Mouse (Mus musculus): ENCODE results near the gene Gm10778. TPM values are rescaled to one million over a fixed set of nuclear protein-coding genes. Genes with fewer than 3 reads are reported as not detected.
"Not testable (repeated sequence)": the region's sequence is repeated elsewhere in the genome, so short reads cannot be mapped to it uniquely, and the experiment has no call there.

Gm10778 gene
- polyA plus RNA-seq, 1 experiment from 2014 or later, result 5.3 TPM

- Histone ChIP-seq H3K4me2 (replicated peaks) (no peak overlapping the region), H3K9ac (no peak overlapping the region), H3K4me3 (no peak overlapping the region), H3K27ac (no peak overlapping the region), H3K36me3 (peaks cover 66% of the 10 kb centered on the region), H3K9me3 (peaks cover 56% of the 10 kb centered on the region), H3K27me3 (no peaks in the 10 kb centered on the region), H3K4me1 (no peaks in the 10 kb centered on the region)
- 92% methylated on average over 2 of the region's 2 CpGs for WGBS
- no peak for ATAC-seq (ENCODE audit: low FRiP score, low read depth)
Observed at GRCm38 (mm10) chr10:81656174-81656573, 7.3 kb downstream of the Gm10778 start.

GRCm38 (mm10) chr10:81687114-81687513 lies 38.3 kb downstream of the Gm10778 start:
- no CpG with 5 or more reads among the region's 18 CpGs for WGBS
- ATAC-seq (ENCODE audit: low FRiP score, low read depth), result peak; percentile 64; the same call in 1 of the 2 replicates

GRCm38 (mm10) chr10:81704531-81705301 lies 55.9 kb downstream of the Gm10778 start, which contains the start of gene Zfp433:
TSS of gene Zfp433 (plus strand) at chr10:81704825.
- no CpG with 5 or more reads among the region's 46 CpGs for WGBS
- not testable (repeated sequence) for H3K4me1 ChIP-seq; H3K9me3 ChIP-seq; H3K27me3 ChIP-seq; H3K9ac ChIP-seq; H3K4me3 ChIP-seq; H3K27ac ChIP-seq; H3K36me3 ChIP-seq; H3K4me2 ChIP-seq (replicated peaks)
- ATAC-seq (ENCODE audit: low FRiP score, low read depth), result peak; percentile 99

More at GRCm38 (mm10) chr10:81687114-81687513, 38.3 kb downstream of the Gm10778 start:
- not testable (repeated sequence) for H3K4me2 ChIP-seq (replicated peaks); H3K4me1 ChIP-seq; H3K36me3 ChIP-seq; H3K9ac ChIP-seq; H3K27me3 ChIP-seq; H3K27ac ChIP-seq; H3K9me3 ChIP-seq; H3K4me3 ChIP-seq

Other genes with a start within 250 kb of the Gm10778 start
- gene Nfic, start 193.4 kb upstream of the Gm10778 start, polyA plus RNA-seq (2015; fragmentation: Nextera tagmentation; extraction: Ambion mirVana), result 77.2 and 82.8 TPM in 2 replicates
- gene Celf5, start 166.3 kb upstream of the Gm10778 start, polyA plus RNA-seq (2015; fragmentation: Nextera tagmentation; extraction: Ambion mirVana), result 1.6 TPM in 2 replicates
- 98.0 and 102 TPM in 2 replicates for gene Ncln, start 152.7 kb upstream of the Gm10778 start, polyA plus RNA-seq (2015; fragmentation: Nextera tagmentation; extraction: Ambion mirVana)
- gene S1pr4, start 148.9 kb upstream of the Gm10778 start, polyA plus RNA-seq (2015; fragmentation: Nextera tagmentation; extraction: Ambion mirVana), result 0.28 and 0.53 TPM in 2 replicates
- gene Gna15, start 124.8 kb upstream of the Gm10778 start, polyA plus RNA-seq (2015; fragmentation: Nextera tagmentation; extraction: Ambion mirVana), result 1.6 and 1.9 TPM in 2 replicates
- gene Gna11, start 103.9 kb upstream of the Gm10778 start, polyA plus RNA-seq (2015; fragmentation: Nextera tagmentation; extraction: Ambion mirVana), result 89.8 and 89.9 TPM in 2 replicates
- gene Aes, start 89.6 kb upstream of the Gm10778 start, polyA plus RNA-seq (2015; fragmentation: Nextera tagmentation; extraction: Ambion mirVana), result 477 and 492 TPM in 2 replicates
- 68.8 and 69.8 TPM in 2 replicates for gene Tle2, start 74.5 kb upstream of the Gm10778 start, polyA plus RNA-seq (2015; fragmentation: Nextera tagmentation; extraction: Ambion mirVana)
- gene Tle6, start 48.0 kb upstream of the Gm10778 start, polyA plus RNA-seq (2015; fragmentation: Nextera tagmentation; extraction: Ambion mirVana), result 13.8 and 18.4 TPM in 2 replicates
- 1.3 and 1.5 TPM in 2 replicates for gene BC025920, start 42.8 kb upstream of the Gm10778 start, polyA plus RNA-seq (2015; fragmentation: Nextera tagmentation; extraction: Ambion mirVana)
- gene Sirt6, start 21.3 kb upstream of the Gm10778 start, polyA plus RNA-seq (2015; fragmentation: Nextera tagmentation; extraction: Ambion mirVana), result 60.3 and 61.9 TPM in 2 replicates
- gene Ankrd24, start 20.5 kb upstream of the Gm10778 start, polyA plus RNA-seq (2015; fragmentation: Nextera tagmentation; extraction: Ambion mirVana), result 11.6 and 12.1 TPM in 2 replicates
- 15.2 and 16.1 TPM in 2 replicates for gene Zfp433, start 55.8 kb downstream of the Gm10778 start, polyA plus RNA-seq (2015; fragmentation: Nextera tagmentation; extraction: Ambion mirVana)
- 10.3 and 11.7 TPM in 2 replicates for gene Gm3055, start 122.1 kb downstream of the Gm10778 start, polyA plus RNA-seq (2015; fragmentation: Nextera tagmentation; extraction: Ambion mirVana)
- gene Gm4767, start 163.1 kb downstream of the Gm10778 start, polyA plus RNA-seq (2015; fragmentation: Nextera tagmentation; extraction: Ambion mirVana), result 4.6 and 5.7 TPM in 2 replicates
- 11.4 and 11.6 TPM in 2 replicates for gene Gm32687, start 214.9 kb downstream of the Gm10778 start, polyA plus RNA-seq (2015; fragmentation: Nextera tagmentation; extraction: Ambion mirVana)